Mouse (Mus musculus) hindbrain, embryonic 12.5 days (tissue): ENCODE measurements around the gene Ubqln4. TPM values are rescaled to one million over a fixed set of nuclear protein-coding genes. Genes with fewer than 3 reads are reported as not detected.
"Not testable (repeated sequence)": the region's sequence is repeated elsewhere in the genome, so short reads cannot be mapped to it uniquely, and the experiment has no call there.

Experiments
- ATAC-seq: fragments of 200-750 bp; cut with Nextera tagmentation; 2 replicates; pipeline ENCODE4 v1.8.0; 2017; ENCODE audit warnings: moderate TSS enrichment; ENCODE audit not compliant: low FRiP score
- H3K27ac ChIP-seq: fragments of 300-500 bp; sonication (generic); 2 replicates; pipeline ENCODE4 v1.5.1; 2016; ENCODE audit warnings: mild to moderate bottlenecking
- H3K27me3 ChIP-seq: fragments of 300-500 bp; sonication (generic); 2 replicates; pipeline ENCODE4 v1.6.1; 2016; ENCODE audit warnings: mild to moderate bottlenecking
- H3K36me3 ChIP-seq: fragments of 300-500 bp; sonication (generic); 2 replicates; pipeline ENCODE4 v1.6.1; 2016; ENCODE audit warnings: mild to moderate bottlenecking
- H3K4me1 ChIP-seq: fragments of 300-500 bp; sonication (generic); 2 replicates; pipeline ENCODE4 v1.6.1; 2016
- H3K4me2 ChIP-seq: fragments of 300-500 bp; sonication (generic); replicated peaks from 2 replicates; pipeline ENCODE4 v1.6.1; 2016; ENCODE audit warnings: mild to moderate bottlenecking
- H3K4me3 ChIP-seq: fragments of 300-500 bp; sonication (generic); 2 replicates; pipeline ENCODE4 v1.5.1; 2016; ENCODE audit warnings: mild to moderate bottlenecking
- H3K9ac ChIP-seq: fragments of 300-500 bp; sonication (generic); 2 replicates; pipeline ENCODE4 v1.6.1; 2016; ENCODE audit warnings: mild to moderate bottlenecking, moderate library complexity
- H3K9me3 ChIP-seq: fragments of 300-500 bp; sonication (generic); replicated peaks from 2 replicates; pipeline ENCODE4 v1.6.1; 2016; ENCODE audit warnings: mild to moderate bottlenecking
- WGBS: fragments of 180-500 bp; shearing (Covaris S2); methylation state at CpG from one replicate; pipeline ENCODE4 v1.1.7; 2016; 5-methylcytosine and 5-hydroxymethylcytosine counted together
- polyA plus RNA-seq: library from polyadenylated mRNA; unstranded; fragments of >200 nt; fragmentation: Nextera tagmentation; extraction: Ambion mirVana; gene quantifications from 2 replicates; pipeline ENCODE4 v1.2.1, GENCODE M21; 2016

The Ubqln4 gene
- polyA plus RNA-seq, 1 experiment from 2014 or later: 60.7 TPM

GRCm38 (mm10) chr3:88563966-88564365, 10.4 kb downstream of the Ubqln4 start:
- H3K4me1 ChIP-seq: peaks cover 24% of the 10 kb centered on the region
- no peaks in the 10 kb centered on the region for H3K9me3 ChIP-seq
- H3K4me2 ChIP-seq: no peak overlapping the region
- H3K27ac ChIP-seq: peak overlapping the region; percentile 40; the same call in 1 of the 2 replicates
- WGBS: 87% methylated on average over 7 of the region's 7 CpGs
- peaks cover 97% of the 10 kb centered on the region for H3K36me3 ChIP-seq
- no peak overlapping the region for H3K9ac ChIP-seq
- H3K27me3 ChIP-seq: no peaks in the 10 kb centered on the region
- H3K4me3 ChIP-seq: no peak overlapping the region
- 0 out of 2 replicates have a peak, but pooled peaks have one; percentile 9 for ATAC-seq

GRCm38 (mm10) chr3:88566116-88566515, 12.6 kb downstream of the Ubqln4 start:
- WGBS: 100% methylated on average over 3 of the region's 3 CpGs
- no peak overlapping the region for H3K4me3 ChIP-seq
- no peaks in the 10 kb centered on the region for H3K9me3 ChIP-seq
- H3K4me1 ChIP-seq: peaks cover 24% of the 10 kb centered on the region
- H3K9ac ChIP-seq: 0 out of 2 replicates have a peak overlapping the region, but pooled peaks have one; percentile 0
- no peak overlapping the region for H3K27ac ChIP-seq
- ATAC-seq: no peak
- no peaks in the 10 kb centered on the region for H3K27me3 ChIP-seq
- H3K36me3 ChIP-seq: peaks cover 92% of the 10 kb centered on the region
- no peak overlapping the region for H3K4me2 ChIP-seq

- H3K27ac ChIP-seq: no peak overlapping the region
- WGBS: 87% methylated on average over 4 of the region's 4 CpGs
- 0 out of 2 replicates have a peak overlapping the region, but pooled peaks have one; percentile 0 for H3K9ac ChIP-seq
- no peak overlapping the region for H3K4me2 ChIP-seq
- H3K9me3 ChIP-seq: no peaks in the 10 kb centered on the region
- peaks cover 88% of the 10 kb centered on the region for H3K36me3 ChIP-seq
- no peak for ATAC-seq
- H3K4me3 ChIP-seq: no peak overlapping the region
- H3K4me1 ChIP-seq: peaks cover 23% of the 10 kb centered on the region
- no peaks in the 10 kb centered on the region for H3K27me3 ChIP-seq
Observed at GRCm38 (mm10) chr3:88566536-88567061, 13.0 kb downstream of the Ubqln4 start.

GRCm38 (mm10) chr3:88567892-88568291, 14.3 kb downstream of the Ubqln4 start:
- WGBS: 96% methylated on average over 6 of the region's 6 CpGs
- Histone ChIP-seq H3K4me1 (peaks cover 10% of the 10 kb centered on the region), H3K27ac (no peak overlapping the region), H3K4me2 (no peak overlapping the region), H3K9ac (no peak overlapping the region), H3K9me3 (no peaks in the 10 kb centered on the region), H3K27me3 (no peaks in the 10 kb centered on the region), H3K36me3 (peaks cover 77% of the 10 kb centered on the region), H3K4me3 (no peak overlapping the region)
- no peak for ATAC-seq

- no peak overlapping the region for H3K4me2 ChIP-seq
- no peak overlapping the region for H3K27ac ChIP-seq
- no peaks in the 10 kb centered on the region for H3K9me3 ChIP-seq
- no peak overlapping the region for H3K4me3 ChIP-seq
- 96% methylated on average over 2 of the region's 2 CpGs for WGBS
- ATAC-seq: no peak
- no peak overlapping the region for H3K9ac ChIP-seq
- no peaks in the 10 kb centered on the region for H3K27me3 ChIP-seq
- H3K36me3 ChIP-seq: peaks cover 70% of the 10 kb centered on the region
- peaks cover 3% of the 10 kb centered on the region; the same call in 1 of the 2 replicates for H3K4me1 ChIP-seq
Observed at GRCm38 (mm10) chr3:88568615-88569014, 15.1 kb downstream of the Ubqln4 start.

- H3K4me2 ChIP-seq: no peak overlapping the region
- H3K27ac ChIP-seq: no peak overlapping the region
- 100% methylated on average over 2 of the region's 2 CpGs for WGBS
- no peak for ATAC-seq
- H3K4me3 ChIP-seq: no peak overlapping the region
- no peaks in the 10 kb centered on the region for H3K9me3 ChIP-seq
- no peak overlapping the region for H3K9ac ChIP-seq
- peaks cover 65% of the 10 kb centered on the region for H3K36me3 ChIP-seq
- no peaks in the 10 kb centered on the region for H3K27me3 ChIP-seq
- H3K4me1 ChIP-seq: no peaks in the 10 kb centered on the region
Observed at GRCm38 (mm10) chr3:88569093-88569492, 15.5 kb downstream of the Ubqln4 start.

- WGBS: 92% methylated on average over 5 of the region's 5 CpGs
Observed at GRCm38 (mm10) chr3:88569694-88570093, 16.1 kb downstream of the Ubqln4 start.

GRCm38 (mm10) chr3:88570341-88570740, 16.8 kb downstream of the Ubqln4 start:
- H3K9ac ChIP-seq: no peak overlapping the region

More at GRCm38 (mm10) chr3:88569694-88570093, 16.1 kb downstream of the Ubqln4 start:
- ATAC-seq: no peak
- peaks cover 59% of the 10 kb centered on the region for H3K36me3 ChIP-seq
- no peak overlapping the region for H3K4me3 ChIP-seq
- H3K27ac ChIP-seq: no peak overlapping the region
- H3K4me2 ChIP-seq: no peak overlapping the region
- H3K4me1 ChIP-seq: no peaks in the 10 kb centered on the region
- H3K27me3 ChIP-seq: no peaks in the 10 kb centered on the region
- H3K9me3 ChIP-seq: no peaks in the 10 kb centered on the region
- H3K9ac ChIP-seq: no peak overlapping the region

GRCm38 (mm10) chr3:88571856-88572255, 18.3 kb downstream of the Ubqln4 start:
- Histone ChIP-seq H3K9me3 (no peaks in the 10 kb centered on the region), H3K36me3 (peaks cover 38% of the 10 kb centered on the region), H3K27me3 (no peaks in the 10 kb centered on the region), H3K4me1 (no peaks in the 10 kb centered on the region), H3K27ac (no peak overlapping the region), H3K4me2 (no peak overlapping the region), H3K9ac (no peak overlapping the region), H3K4me3 (no peak overlapping the region)
- WGBS: 91% methylated on average over 1 of the region's 1 CpGs
- no peak for ATAC-seq

More at GRCm38 (mm10) chr3:88570341-88570740, 16.8 kb downstream of the Ubqln4 start:
- Histone ChIP-seq H3K4me3 (no peak overlapping the region), H3K9me3 (no peaks in the 10 kb centered on the region), H3K4me1 (no peaks in the 10 kb centered on the region), H3K4me2 (no peak overlapping the region), H3K27me3 (no peaks in the 10 kb centered on the region), H3K36me3 (peaks cover 53% of the 10 kb centered on the region), H3K27ac (no peak overlapping the region)
- no peak for ATAC-seq
- WGBS: 95% methylated on average over 10 of the region's 10 CpGs

GRCm38 (mm10) chr3:88572835-88573234, 19.3 kb downstream of the Ubqln4 start:
- H3K27me3 ChIP-seq: no peaks in the 10 kb centered on the region
- H3K4me1 ChIP-seq: no peaks in the 10 kb centered on the region
- no peak overlapping the region for H3K4me3 ChIP-seq
- WGBS: 77% methylated on average over 2 of the region's 2 CpGs
- no peak for ATAC-seq
- peaks cover 28% of the 10 kb centered on the region for H3K36me3 ChIP-seq
- no peak overlapping the region for H3K4me2 ChIP-seq
- H3K9ac ChIP-seq: no peak overlapping the region
- H3K27ac ChIP-seq: no peak overlapping the region
- H3K9me3 ChIP-seq: no peaks in the 10 kb centered on the region

- no peak overlapping the region for H3K9ac ChIP-seq
- H3K9me3 ChIP-seq: no peaks in the 10 kb centered on the region
- H3K4me3 ChIP-seq: no peak overlapping the region
- no peaks in the 10 kb centered on the region for H3K4me1 ChIP-seq
- no peaks in the 10 kb centered on the region for H3K27me3 ChIP-seq
- ATAC-seq: no peak
- WGBS: 84% methylated on average over 2 of the region's 2 CpGs
- no peak overlapping the region for H3K27ac ChIP-seq
- H3K36me3 ChIP-seq: peaks cover 18% of the 10 kb centered on the region
- H3K4me2 ChIP-seq: no peak overlapping the region
Observed at GRCm38 (mm10) chr3:88573810-88574209, 20.3 kb downstream of the Ubqln4 start.

- Histone ChIP-seq H3K27me3 (no peaks in the 10 kb centered on the region), H3K4me1 (peaks cover 6% of the 10 kb centered on the region), H3K27ac (no peak within 1 kb of the TSS), H3K36me3 (0 out of 2 replicates have a peak, but pooled peaks cover 2% of the 10 kb centered on the region), H3K4me2 (no peak within 1 kb of the TSS), H3K9me3 (no peaks in the 10 kb centered on the region), H3K4me3 (no peak within 1 kb of the TSS), H3K9ac (no peak within 1 kb of the TSS)
- ATAC-seq: no peak
- WGBS: 90% methylated on average over 3 of the region's 3 CpGs
Observed at GRCm38 (mm10) chr3:88575540-88575939, 22.0 kb downstream of the Ubqln4 start, which contains the start of gene Ssr2. Ssr2 (plus strand) TSS chr3:88575876.

GRCm38 (mm10) chr3:88577846-88578245, 24.3 kb downstream of the Ubqln4 start:
- not testable (repeated sequence) for H3K4me3 ChIP-seq

More at GRCm38 (mm10) chr3:88577846-88578245, 24.3 kb downstream of the Ubqln4 start:
- 88% methylated on average over 5 of the region's 5 CpGs for WGBS
- H3K9me3 ChIP-seq, H3K4me2 ChIP-seq, ATAC-seq, H3K4me1 ChIP-seq, H3K27ac ChIP-seq, H3K9ac ChIP-seq, H3K27me3 ChIP-seq: not testable (repeated sequence)
- H3K36me3 ChIP-seq: peaks cover 16% of the 10 kb centered on the region
